Comparison of ENCODE assay signal across 16 mouse cellular contexts in genomic region chr3:97241826-97242225, GRCm38 (mm10).
"Had no signal": no experiment of that assay in that cellular context is flagged by ENCODE, and none has a peak within 500 bp of the region (broad histone marks: within the 10 kb centered on the region; RNA-seq: fewer than 3 reads in every experiment).

No protein-coding gene starts in this region.

- H3K9ac ChIP-seq: kidney, embryonic 15.5 days; limb, embryonic 15.5 days; liver, embryonic 15.5 days; lung, embryonic 14.5 days; midbrain, embryonic 12.5 days; neural tube, embryonic 13.5 days had no signal

- H3K4me2 ChIP-seq: limb, embryonic 15.5 days; liver, embryonic 15.5 days; lung, embryonic 14.5 days; midbrain, embryonic 12.5 days; neural tube, embryonic 13.5 days had no signal

- DNase-seq: kidney, adult 2 months; kidney, postnatal 14 days; layer of hippocampus, adult 9-11 months; layer of hippocampus, postnatal 36 days; lung, embryonic 14.5 days; lung, postnatal 10 days; lung, postnatal 4 days; retina, postnatal 1 day; right cerebral cortex, postnatal 4 days; spleen, adult 18-20 months; thymus, postnatal 36 days had no signal

- H3K4me3 ChIP-seq: kidney, embryonic 15.5 days; limb, embryonic 15.5 days; liver, embryonic 15.5 days; midbrain, embryonic 12.5 days; neural tube, embryonic 13.5 days had no signal

- H3K36me3 ChIP-seq: kidney, embryonic 15.5 days; limb, embryonic 15.5 days; liver, embryonic 15.5 days; midbrain, embryonic 12.5 days; neural tube, embryonic 13.5 days had no signal

- H3K27ac ChIP-seq: limb, embryonic 15.5 days; liver, embryonic 15.5 days; midbrain, embryonic 12.5 days; neural tube, embryonic 13.5 days had no signal

- H3K27me3 ChIP-seq: kidney, embryonic 15.5 days; limb, embryonic 15.5 days; liver, embryonic 15.5 days; midbrain, embryonic 12.5 days; neural tube, embryonic 13.5 days had no signal

- H3K9me3 ChIP-seq: kidney, embryonic 15.5 days; limb, embryonic 15.5 days; liver, embryonic 15.5 days; midbrain, embryonic 12.5 days; neural tube, embryonic 13.5 days had no signal

- H3K4me1 ChIP-seq: liver, embryonic 15.5 days had no signal
